Mouse (Mus musculus): ENCODE results near the gene Dusp3.
"Not testable (repeated sequence)": the region's sequence is repeated elsewhere in the genome, so short reads cannot be mapped to it uniquely, and the experiment has no call there.

Dusp3 gene

GRCm38 (mm10) chr11:102011510-102011909 is 24.7 kb upstream of the Dusp3 start:
- DNase-seq (ENCODE audit: low spot score in 2 of 2): no peak

GRCm38 (mm10) chr11:102010140-102010539 is 23.3 kb upstream of the Dusp3 start:
- DNase-seq (ENCODE audit: low spot score in 2 of 2): no peak

- DNase-seq (ENCODE audit: low spot score in 2 of 2): no peak
Observed at GRCm38 (mm10) chr11:102008954-102009637, 22.3 kb upstream of the Dusp3 start.

GRCm38 (mm10) chr11:102008372-102008771 is 21.6 kb upstream of the Dusp3 start:
- DNase-seq (ENCODE audit: low spot score in 2 of 2): no peak

- no peak for DNase-seq (ENCODE audit: low spot score in 2 of 2)
Observed at GRCm38 (mm10) chr11:102006688-102007087, 19.9 kb upstream of the Dusp3 start.

- no peak for DNase-seq (ENCODE audit: low spot score in 2 of 2)
Observed at GRCm38 (mm10) chr11:102006271-102006670, 19.5 kb upstream of the Dusp3 start.

GRCm38 (mm10) chr11:102004251-102004650 is 17.4 kb upstream of the Dusp3 start:
- no peak for DNase-seq (ENCODE audit: low spot score in 2 of 2)

GRCm38 (mm10) chr11:101999466-101999865 is 12.7 kb upstream of the Dusp3 start:
- DNase-seq (ENCODE audit: low spot score in 2 of 2): no peak

GRCm38 (mm10) chr11:101998258-101998657 is 11.4 kb upstream of the Dusp3 start:
- DNase-seq (ENCODE audit: low spot score in 2 of 2): no peak

- no peak for DNase-seq (ENCODE audit: low spot score in 2 of 2)
Observed at GRCm38 (mm10) chr11:101995938-101996337, 9.1 kb upstream of the Dusp3 start.

GRCm38 (mm10) chr11:101994100-101994499 is 7.3 kb upstream of the Dusp3 start:
- DNase-seq (ENCODE audit: low spot score in 2 of 2): no peak

GRCm38 (mm10) chr11:101992411-101992810 is 5.6 kb upstream of the Dusp3 start:
- no peak for DNase-seq (ENCODE audit: low spot score in 2 of 2)

GRCm38 (mm10) chr11:101991813-101992212 is 5.0 kb upstream of the Dusp3 start:
- DNase-seq (ENCODE audit: low spot score in 2 of 2): no peak

- DNase-seq (ENCODE audit: low spot score in 2 of 2): no peak
Observed at GRCm38 (mm10) chr11:101990244-101990643, 3.4 kb upstream of the Dusp3 start.

GRCm38 (mm10) chr11:101985990-101986389 is 823 bp downstream of the Dusp3 start:
- peak; percentile 88 to 92 for DNase-seq (ENCODE audit: low spot score in 2 of 2)

GRCm38 (mm10) chr11:101985450-101985849 is 1.4 kb downstream of the Dusp3 start:
- not testable (repeated sequence) for DNase-seq (ENCODE audit: low spot score in 2 of 2)

- DNase-seq (ENCODE audit: low spot score in 2 of 2): peak; percentile 97 to 99
Observed at GRCm38 (mm10) chr11:101984054-101985025, 2.5 kb downstream of the Dusp3 start, which contains the start of gene Cfap97d1. Cfap97d1 (plus strand) TSS chr11:101984279.

- DNase-seq (ENCODE audit: low spot score in 2 of 2): no peak
Observed at GRCm38 (mm10) chr11:101983431-101983921, 3.3 kb downstream of the Dusp3 start.

- DNase-seq (ENCODE audit: low spot score in 2 of 2): no peak
Observed at GRCm38 (mm10) chr11:101982981-101983411, 3.8 kb downstream of the Dusp3 start.

- DNase-seq (ENCODE audit: low spot score in 2 of 2): no peak
Observed at GRCm38 (mm10) chr11:101981850-101982249, 5.0 kb downstream of the Dusp3 start.

- no peak for DNase-seq (ENCODE audit: low spot score in 2 of 2)
Observed at GRCm38 (mm10) chr11:101980603-101981157, 6.1 kb downstream of the Dusp3 start.

- DNase-seq (ENCODE audit: low spot score in 2 of 2): no peak
Observed at GRCm38 (mm10) chr11:101979140-101979539, 7.7 kb downstream of the Dusp3 start.
